Mouse (Mus musculus) cerebellum, postnatal 14 days (tissue): ENCODE measurements around the gene Icam4.
A peak's percentile ranks its signal among the peaks of the same experiment; 100 is the strongest.
"Not testable (repeated sequence)": the region's sequence is repeated elsewhere in the genome, so short reads cannot be mapped to it uniquely, and the experiment has no call there.

ENCODE experiments used
- DNase-seq, 2 experiments: peaks; one replicate each; pipeline ENCODE4 v3.0.0; 2021; ENCODE audit warnings: mixed read lengths in 2 of 2

The Icam4 gene

DNA sequence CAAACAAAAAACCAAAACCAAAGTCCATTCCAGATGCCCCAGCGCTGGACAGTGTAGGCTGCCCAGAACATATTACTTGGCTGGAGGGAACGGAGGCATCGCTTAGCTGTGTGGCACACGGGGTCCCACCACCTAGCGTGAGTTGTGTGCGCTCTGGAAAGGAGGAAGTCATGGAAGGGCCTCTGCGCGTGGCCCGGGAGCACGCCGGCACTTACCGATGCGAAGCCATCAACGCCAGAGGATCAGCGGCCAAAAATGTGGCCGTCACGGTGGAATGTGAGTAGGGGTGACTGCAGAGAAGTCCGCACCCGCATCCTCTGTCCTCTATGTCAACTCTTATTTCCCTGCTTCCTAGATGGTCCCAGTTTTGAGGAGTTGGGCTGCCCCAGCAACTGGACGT, 7.0 kb downstream of the Icam4 start:
- DNase-seq: no peak

GRCm38 (mm10) chr9:21036666-21037065, 7.5 kb downstream of the Icam4 start:
- no peak for DNase-seq

GRCm38 (mm10) chr9:21037481-21037891, 8.3 kb downstream of the Icam4 start:
- DNase-seq: peak; percentile 49 to 51

DNA sequence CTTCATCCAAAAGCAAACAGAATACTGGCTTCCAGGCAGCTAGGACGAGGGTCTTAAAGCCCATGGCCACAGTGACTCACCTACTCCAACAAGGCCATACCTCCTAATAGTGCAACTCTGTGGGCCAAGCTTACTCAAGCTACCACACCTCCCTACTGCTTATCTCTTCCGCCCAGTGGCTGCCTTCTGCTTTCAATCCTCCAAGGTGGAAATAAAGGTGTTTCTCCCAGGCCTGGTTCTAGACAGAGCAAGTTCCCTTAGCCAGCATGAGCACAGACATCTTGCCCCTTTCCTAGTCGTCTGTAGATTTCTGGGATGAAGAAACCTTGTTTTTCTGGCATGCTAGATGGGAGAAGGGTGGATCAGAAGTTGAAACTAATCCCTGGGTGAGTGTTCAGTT, 10.6 kb downstream of the Icam4 start:
- DNase-seq: no peak

GRCm38 (mm10) chr9:21041308-21041707, 12.1 kb downstream of the Icam4 start:
- DNase-seq: no peak

GRCm38 (mm10) chr9:21043563-21043962, 14.4 kb downstream of the Icam4 start:
- no peak for DNase-seq

DNA sequence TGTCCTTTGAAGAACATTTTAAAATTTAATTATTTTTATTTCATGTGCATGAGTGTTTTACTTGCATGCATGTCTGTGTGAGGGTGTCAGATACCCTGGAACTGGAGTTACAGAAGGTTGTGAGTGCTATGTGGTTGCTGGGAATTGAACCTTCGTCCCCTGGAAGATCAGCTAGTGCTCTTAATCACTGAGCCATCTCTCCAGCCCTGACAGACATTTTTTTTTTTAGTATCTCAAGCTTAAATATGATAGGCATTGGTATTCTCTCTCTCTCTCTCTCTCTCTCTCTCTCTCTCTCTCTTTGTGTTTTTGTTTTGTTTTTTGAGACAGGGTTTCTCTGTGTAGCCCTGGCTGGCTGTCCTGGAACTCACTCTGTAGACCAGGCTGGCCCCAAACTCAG, 15.6 kb downstream of the Icam4 start:
- DNase-seq: not testable (repeated sequence)

DNA sequence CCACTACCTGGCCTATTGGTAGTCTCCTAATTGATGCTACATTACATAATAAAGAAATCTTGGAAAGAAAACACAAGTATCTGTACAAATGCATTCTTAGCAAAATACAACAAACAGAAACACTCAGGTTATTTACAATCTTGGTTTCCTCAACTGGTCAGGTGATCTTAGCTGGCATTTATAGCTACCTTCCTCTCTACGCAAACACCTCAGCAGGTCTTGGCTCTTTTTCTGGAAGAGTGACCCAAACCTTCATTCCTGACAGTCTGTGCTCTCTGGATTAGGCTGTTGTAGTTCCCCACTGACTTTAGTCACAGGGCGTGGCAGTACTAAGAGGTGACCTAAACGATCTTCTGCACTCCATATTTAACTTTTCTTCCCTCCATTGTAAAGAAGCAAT, 16.1 kb downstream of the Icam4 start:
- no peak for DNase-seq

DNA sequence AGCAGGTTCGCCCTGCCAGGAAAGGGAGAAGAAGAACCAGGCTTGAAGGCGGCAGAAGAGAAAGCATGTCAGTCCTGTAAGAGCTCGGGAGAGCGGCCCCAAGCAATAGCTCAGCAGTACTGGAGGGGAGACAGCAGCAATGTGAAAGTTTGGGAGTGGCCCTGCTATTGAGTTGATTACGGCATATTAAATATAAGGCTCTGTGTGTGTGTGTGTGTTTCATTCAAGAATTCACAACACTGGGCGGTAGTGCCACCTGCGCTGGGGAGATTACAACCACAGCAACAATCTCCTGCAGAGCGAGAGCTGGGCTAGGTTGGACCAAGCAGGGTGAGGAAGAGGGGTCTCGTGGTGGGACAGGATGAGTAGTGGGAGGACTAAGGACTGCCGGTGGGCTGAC, 22.4 kb downstream of the Icam4 start:
- DNase-seq: no peak

DNA sequence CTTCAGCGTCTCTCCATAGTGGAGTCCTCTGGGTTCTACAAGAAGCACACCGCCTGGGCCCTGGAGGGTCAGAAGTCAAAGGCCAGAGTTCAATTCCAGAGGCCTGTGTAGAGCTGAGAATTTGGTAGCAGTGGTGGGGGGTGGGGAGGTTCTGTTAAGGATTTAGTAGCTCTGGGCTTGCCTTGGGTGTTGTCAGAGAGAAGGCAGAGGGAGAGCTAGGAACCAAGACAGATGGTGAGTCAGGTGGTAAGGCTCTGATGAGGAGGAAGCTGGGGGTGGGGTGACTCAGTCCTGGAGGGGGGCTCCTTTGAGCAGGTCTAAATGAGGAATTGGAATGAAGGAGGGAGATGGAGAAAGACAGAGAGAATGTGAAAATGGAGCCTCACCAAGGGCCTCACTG, 33.8 kb downstream of the Icam4 start:
- DNase-seq: no peak

DNA sequence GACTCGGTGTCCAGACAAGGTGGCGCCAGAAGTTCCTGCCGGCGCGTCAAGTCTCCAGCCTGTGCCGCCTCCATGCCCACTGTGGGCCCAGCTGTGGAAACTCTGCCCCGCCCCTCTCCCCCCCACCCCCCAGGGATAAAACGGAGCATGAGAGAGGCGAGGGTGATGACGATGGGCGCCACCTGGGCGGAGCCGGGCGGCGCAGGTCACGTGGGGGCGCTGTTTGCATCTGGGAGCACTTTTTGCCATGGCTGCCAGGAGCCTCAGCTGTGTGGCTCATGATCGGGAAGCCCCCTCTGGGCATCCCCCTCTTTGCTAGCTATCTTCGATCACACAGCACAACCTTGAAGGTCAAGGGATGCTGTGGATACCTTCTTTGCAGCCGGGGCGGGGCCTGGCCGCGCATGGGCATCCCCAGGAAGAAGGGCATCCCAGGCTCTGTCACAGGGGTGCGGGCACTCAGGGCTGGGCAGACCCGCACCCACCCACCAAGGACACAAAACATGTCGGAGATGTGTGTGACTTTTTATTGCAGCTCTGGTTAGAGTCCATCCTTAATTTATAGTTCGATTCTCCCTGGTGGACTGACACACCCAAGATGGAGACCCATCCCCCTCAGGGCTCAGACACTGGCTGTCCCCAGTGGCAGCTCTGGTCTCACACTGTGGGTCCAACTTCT, 38.0 kb downstream of the Icam4 start, which contains the start of gene Zglp1:
TSS of gene Zglp1 (minus strand) at position 88 of the 679 bp plus-strand sequence.
- DNase-seq: no peak

DNA sequence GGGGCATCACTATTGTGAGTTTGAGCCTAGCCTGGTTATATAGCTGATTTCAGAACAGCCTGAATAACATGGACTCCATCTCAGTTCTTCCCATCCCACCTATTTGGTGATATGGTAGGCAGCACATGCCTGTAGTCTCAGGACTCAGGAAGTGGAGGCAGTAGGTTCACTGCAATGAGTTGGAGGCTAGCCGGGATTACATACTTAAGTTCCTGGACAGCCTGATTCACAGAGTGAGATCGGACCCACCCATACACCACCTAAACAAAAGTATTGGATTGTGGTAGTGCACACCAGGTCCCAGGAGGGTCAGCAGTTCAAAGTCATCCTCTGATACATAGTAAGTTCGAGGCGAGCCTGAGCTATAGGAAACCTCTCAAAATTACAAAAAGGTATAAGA, 43.5 kb downstream of the Icam4 start:
- DNase-seq: no peak

DNA sequence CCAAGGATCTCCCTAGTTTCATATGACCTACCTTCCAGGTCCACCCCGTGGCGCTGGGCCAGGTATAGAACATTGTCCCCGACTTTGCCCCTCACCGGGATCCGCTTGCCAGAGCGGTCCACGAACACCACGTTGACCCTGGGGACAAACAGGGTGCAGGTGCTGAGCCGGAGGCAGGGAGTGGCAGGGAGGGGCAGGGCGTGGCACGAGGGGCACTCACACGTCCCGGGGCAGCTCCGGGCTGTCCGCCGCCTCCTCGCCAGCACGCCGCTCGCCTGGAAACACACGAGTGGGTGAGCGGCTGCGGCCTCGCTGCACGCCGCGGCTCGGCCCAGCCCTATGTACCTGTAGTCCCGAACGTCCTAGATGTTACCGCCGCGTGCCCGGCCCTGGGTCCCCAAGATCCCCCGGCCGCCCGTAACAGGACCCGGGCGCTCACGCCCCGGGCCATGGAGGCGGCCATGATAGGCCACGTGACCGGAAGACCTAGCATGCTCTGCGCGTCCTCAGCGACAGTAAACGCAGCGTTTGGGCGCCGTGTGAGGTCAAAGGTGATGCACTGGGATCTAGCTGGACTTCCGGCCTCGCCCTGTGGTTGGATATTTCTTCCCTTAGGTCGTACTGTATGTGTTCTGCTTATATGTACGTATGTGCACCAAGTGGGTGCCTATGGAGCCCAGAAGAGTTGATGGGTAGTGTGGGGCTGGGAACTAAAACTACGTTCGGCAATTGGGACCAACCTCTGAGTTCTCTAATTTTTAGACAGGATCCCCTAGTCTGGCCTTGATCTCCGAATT, 44.1 kb downstream of the Icam4 start, which contains the start of the genes Gm49373 and Fdx1l:
TSS of gene Gm49373 (minus strand) at position 53 of the 797 bp plus-strand sequence.
TSS of gene Fdx1l (minus strand) at position 571 of the 797 bp plus-strand sequence.
- DNase-seq: peak; percentile 91 to 93

GRCm38 (mm10) chr9:21074173-21074572, 45.0 kb downstream of the Icam4 start:
- peak in 1 of 2 experiments; percentile 20 for DNase-seq

DNA sequence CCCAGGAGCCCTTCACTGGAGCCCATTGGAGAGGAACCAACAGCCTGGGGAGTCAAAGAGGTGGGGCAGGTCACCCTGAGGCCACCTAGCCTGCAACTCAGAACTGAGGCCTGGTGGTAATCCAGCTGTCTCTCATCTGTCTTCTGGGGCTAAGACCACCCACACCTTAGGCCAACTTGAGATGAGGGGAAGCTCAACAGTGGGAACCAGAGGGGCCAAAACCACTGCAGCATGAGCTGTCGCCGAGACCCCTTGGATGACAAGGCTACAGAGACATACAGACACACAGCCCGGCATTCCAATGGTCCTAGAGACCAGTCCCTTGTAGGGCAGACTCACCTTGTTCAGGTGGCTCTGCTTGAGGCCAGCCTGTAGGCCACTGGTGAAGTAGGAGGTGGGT, 46.5 kb downstream of the Icam4 start:
- no peak for DNase-seq
